Mouse (Mus musculus): ENCODE measurements around the gene Ehd4. TPM values are rescaled to one million over a fixed set of nuclear protein-coding genes. Genes with fewer than 3 reads are reported as not detected.

Ehd4 gene
- total RNA-seq, 4 experiments from 2014 or later = 7.9 to 19.0 (median 12.0) TPM

- no peak for DNase-seq (ENCODE audit: low spot score in 2 of 2)
These were observed 46.3 kb downstream of the Ehd4 start for GRCm38 (mm10) chr2:120108077-120108476.

DNA sequence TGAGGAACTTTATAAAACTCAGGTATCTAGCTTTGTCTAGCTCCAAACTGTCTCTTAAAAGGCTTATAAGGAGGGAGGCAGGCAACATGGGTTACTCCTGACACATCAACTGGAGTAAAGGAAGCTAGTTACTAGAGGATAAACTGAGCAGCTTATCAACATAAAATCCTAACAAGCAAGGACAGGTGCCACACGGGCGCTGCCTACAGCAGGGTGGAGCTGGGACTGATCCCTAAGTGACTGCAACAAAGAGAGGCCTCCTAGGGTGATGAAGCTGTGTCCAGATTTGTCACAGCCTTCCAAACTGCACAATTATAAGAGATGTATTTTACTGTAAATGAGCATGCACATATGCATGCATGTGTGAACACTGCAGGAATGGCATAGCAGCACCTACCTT, 47.0 kb downstream of the Ehd4 start:
- DNase-seq (ENCODE audit: low spot score in 2 of 2) = no peak

- no peak for DNase-seq (ENCODE audit: low spot score in 2 of 2)
These were observed 47.9 kb downstream of the Ehd4 start for GRCm38 (mm10) chr2:120106397-120106973.

- no peak for DNase-seq (ENCODE audit: low spot score in 2 of 2)
These were observed 48.5 kb downstream of the Ehd4 start for GRCm38 (mm10) chr2:120105861-120106260.

GRCm38 (mm10) chr2:120102881-120103280, 51.5 kb downstream of the Ehd4 start:
- DNase-seq (ENCODE audit: low spot score in 2 of 2) = no peak

DNA sequence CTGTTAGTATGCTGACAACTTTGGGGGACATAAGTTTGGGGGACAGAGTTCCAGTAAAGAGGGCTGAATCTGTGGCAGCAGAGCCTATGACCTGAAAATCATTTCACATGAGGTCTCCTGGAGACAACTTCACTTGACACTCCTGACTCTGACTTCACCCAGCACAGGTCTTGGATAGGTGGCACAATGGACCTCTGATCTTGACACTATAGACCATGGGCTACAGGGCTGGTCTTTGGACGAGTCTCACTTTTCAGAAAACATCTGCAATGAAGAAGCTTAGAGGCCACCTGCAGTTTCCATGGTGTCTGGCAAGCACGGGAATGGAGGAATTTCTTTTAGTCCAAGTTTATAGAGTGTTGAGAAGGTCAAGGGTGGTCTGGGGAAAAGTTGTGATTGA, 52.0 kb downstream of the Ehd4 start:
- DNase-seq (ENCODE audit: low spot score in 2 of 2) = no peak

- DNase-seq (ENCODE audit: low spot score in 2 of 2) = no peak
These were observed 52.4 kb downstream of the Ehd4 start for GRCm38 (mm10) chr2:120101961-120102360.

DNA sequence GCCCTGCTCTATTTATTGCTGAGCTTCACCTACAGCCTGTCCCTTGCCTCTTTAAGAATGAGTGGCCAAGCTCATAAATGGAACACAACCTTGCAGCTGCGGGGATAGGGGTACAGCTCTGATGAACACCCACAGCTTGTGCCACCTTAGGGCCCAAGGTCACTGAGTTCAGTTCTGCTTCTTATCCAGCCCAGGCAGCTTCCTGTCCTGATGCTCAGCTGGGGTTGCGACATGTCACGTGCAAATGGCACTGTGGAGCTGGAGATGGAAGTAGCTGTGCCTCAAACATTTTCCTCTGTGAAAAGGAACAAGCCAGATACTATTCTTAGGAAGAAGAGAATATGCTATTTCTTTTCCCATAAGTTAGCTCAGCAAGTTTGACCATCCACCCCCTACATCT, 54.5 kb downstream of the Ehd4 start:
- no peak for DNase-seq (ENCODE audit: low spot score in 2 of 2)

DNA sequence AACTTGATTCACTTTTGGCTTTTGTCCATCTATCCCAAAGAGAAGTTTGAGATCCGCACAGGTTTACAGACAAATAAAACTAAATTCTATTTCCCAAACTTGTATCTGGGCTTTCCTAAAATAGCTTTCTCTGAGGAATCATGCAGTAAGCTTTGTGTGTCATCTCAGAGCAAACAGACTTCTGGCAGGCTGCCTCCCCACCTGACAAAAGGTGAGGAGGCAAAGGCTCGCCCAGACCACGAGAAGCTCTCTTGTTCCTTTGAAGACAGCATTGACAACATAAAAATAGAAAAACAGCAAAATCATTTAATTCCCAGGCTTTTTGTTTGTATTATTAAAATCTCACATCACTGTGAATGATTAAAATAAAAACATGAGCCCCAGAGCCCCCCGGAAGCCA, 55.1 kb downstream of the Ehd4 start:
- DNase-seq (ENCODE audit: low spot score in 2 of 2) = no peak

- no peak for DNase-seq (ENCODE audit: low spot score in 2 of 2)
These were observed 55.6 kb downstream of the Ehd4 start for GRCm38 (mm10) chr2:120098781-120099202.

- no peak for DNase-seq (ENCODE audit: low spot score in 2 of 2)
These were observed 56.5 kb downstream of the Ehd4 start for GRCm38 (mm10) chr2:120097868-120098267.

DNA sequence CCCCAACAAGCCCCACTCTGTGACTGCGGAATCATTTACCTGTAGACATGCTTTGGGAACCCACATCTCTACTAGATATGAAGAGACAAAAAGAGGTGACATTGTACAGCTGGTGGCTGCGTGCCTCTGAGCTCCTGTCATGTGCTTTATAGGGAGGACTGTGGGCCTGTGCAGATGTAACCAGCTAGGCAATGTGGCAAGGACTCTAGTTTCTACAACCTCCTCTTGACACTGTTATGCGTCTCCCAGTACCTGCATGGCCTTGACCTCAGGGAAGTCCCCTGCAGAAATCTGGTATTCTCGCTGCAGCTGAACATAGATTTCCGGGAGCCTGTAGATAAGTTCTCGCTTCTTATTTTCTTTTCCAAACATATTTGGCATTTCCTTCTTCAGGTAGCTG, 57.7 kb downstream of the Ehd4 start:
- DNase-seq (ENCODE audit: low spot score in 2 of 2) = no peak

- DNase-seq (ENCODE audit: low spot score in 2 of 2) = no peak
These were observed 58.2 kb downstream of the Ehd4 start for GRCm38 (mm10) chr2:120096191-120096590.

- DNase-seq (ENCODE audit: low spot score in 2 of 2) = no peak
These were observed 59.2 kb downstream of the Ehd4 start for GRCm38 (mm10) chr2:120095171-120095570.

- peak in 1 of 2 experiments; percentile 20 for DNase-seq (ENCODE audit: low spot score in 2 of 2)
These were observed 60.6 kb downstream of the Ehd4 start for GRCm38 (mm10) chr2:120093671-120094430.

DNA sequence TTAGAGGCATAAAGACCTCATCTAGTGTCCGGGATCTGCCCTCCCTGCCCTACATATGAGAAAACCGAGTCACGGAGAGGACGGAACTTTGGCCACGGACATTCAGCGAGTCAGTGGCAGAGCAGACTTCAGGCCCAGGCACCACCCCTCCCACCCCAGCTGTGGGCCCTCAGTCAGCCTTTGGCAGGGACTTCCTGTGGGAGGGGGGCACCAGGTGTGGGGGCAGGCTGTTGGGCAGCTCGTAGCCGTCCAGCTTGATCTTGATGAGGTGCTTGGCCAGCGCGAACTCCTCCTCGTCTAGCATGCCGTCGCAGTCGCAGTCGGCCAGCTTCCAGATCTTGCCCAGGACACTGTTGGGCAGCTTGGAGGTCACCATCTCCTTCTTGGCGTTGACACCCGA, 63.4 kb downstream of the Ehd4 start:
- no peak for DNase-seq (ENCODE audit: low spot score in 2 of 2)

- DNase-seq (ENCODE audit: low spot score in 2 of 2) = no peak
These were observed 66.5 kb downstream of the Ehd4 start for GRCm38 (mm10) chr2:120087897-120088296.

DNA sequence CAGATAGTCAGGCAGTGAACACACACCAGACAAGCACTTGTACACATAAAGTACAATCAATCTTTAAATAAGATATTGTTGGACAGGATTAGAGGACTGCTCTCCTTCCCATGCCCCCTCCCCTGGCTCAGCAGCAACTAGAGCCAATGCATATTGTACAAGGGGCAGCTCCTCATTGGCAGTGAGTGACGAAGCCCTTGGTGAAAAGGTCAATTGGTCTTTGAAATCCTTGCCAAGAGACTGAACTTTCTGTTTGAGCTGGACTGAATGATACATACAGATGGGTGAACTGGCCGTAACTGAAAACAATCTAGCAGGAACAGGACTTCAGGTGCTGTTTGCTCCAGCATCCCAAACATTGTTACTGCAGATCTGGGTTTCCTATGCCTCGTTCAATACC, 67.0 kb downstream of the Ehd4 start:
- DNase-seq (ENCODE audit: low spot score in 2 of 2) = no peak

DNA sequence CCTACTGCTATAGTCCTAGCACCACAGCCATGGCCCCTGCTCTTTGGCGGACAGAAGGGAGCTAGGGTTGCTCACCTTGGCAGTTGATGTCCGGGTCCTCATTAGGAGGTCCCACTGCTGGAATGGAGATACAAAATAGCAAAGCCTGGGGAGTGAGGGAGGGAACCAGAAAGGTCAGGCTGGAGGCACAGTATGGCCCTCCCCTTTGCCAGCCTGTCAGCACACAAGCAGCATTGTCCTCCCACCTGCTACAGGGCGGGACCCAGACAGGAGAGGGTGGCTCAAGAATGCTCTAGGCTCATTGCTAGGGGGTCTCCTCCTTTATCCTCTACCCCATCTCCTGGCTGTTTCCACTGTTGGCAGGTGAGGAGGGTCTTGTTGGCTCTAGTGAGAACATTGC, 68.4 kb downstream of the Ehd4 start:
- no peak for DNase-seq (ENCODE audit: low spot score in 2 of 2)

DNA sequence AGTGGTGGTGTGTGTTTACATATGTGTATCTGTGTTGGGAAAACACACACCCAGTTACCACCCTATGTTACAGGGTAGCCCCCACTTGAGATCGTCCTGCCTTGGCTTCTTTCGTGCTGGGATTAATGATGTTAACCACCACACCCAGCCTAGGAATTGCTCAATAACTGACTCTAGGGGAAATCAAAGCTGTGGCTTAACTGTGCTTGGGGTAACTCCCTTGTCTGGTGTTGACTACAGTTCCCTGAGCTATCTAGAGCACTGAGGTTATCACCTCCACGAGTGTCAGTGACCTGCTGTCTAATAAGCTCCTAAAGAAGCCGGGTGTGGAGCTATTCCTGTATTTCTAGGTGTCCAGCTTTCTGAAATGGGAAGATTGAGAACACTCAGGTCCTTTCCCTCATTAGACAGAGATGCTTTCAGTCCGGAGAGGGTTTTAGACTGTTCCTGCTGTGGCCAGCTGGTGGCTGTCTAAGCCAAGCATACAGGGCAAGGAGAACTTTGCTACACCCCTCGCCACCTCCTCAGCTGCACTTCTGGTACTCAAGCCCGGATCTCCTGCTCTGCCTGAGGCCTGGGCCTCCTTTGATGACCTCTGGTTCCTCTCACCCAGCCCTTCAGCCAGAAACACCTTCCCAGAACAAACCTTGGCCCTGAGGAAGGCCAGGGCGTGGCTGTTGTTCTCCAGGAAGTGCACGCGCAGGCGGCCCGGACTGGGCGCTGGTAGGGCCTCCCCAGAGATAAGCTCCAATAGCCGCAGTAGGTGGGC, 69.6 kb downstream of the Ehd4 start:
- no peak for DNase-seq (ENCODE audit: low spot score in 2 of 2)

GRCm38 (mm10) chr2:120082416-120082815, 72.0 kb downstream of the Ehd4 start:
- DNase-seq (ENCODE audit: low spot score in 2 of 2) = no peak

DNA sequence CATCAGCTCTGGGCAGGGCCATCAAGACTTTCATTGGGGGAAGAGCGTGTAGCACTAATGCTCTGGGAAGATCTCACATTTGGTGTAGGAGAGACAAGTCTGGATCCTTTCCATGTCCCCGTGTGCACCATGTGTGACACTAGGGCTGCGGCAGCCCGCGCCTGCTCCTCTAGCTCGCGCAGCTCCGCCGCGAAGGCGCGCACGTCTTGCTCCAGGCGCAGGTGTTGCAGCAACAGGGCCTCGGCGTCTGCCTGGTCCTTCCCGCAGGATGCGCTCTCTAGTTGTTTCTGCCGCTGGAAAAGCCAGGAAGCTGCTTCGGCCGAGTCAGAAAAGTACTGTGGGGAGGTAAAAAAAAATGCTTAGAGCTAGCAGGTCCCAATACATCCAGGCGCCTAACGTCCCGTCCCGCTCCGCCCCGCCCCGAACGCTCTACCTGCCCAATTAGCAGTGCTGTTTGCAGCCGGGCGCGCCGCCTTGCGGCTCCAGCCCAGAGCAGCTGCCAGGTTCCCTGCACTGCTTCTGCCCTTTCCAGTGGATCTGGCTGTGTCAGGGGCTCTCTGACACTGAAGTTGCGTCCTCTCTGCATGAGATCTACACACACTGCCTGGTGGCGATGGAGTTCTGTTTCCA, 78.2 kb downstream of the Ehd4 start:
- DNase-seq (ENCODE audit: low spot score in 2 of 2) = peak in 1 of 2 experiments; percentile 23

Measured in layer of hippocampus, adult 8-10 months (tissue).